Mouse (Mus musculus) monocyte, adult 2 months (primary cell): ENCODE data around the gene Xbp1.
A peak's percentile ranks its signal among the peaks of the same experiment; 100 is the strongest.
"Not testable (repeated sequence)": the region's sequence is repeated elsewhere in the genome, so short reads cannot be mapped to it uniquely, and the experiment has no call there.

Experiments used
- DNase-seq, 2 experiments: peaks; one replicate each; pipeline ENCODE4 v3.0.0; 2022; ENCODE audit warnings: low spot score in 2 of 2, low read depth in 1 of 2

Xbp1 gene

GRCm38 (mm10) chr11:5500903-5501741, 19.3 kb upstream of the Xbp1 start:
- DNase-seq: no peak

GRCm38 (mm10) chr11:5502351-5503051, 18.0 kb upstream of the Xbp1 start:
- peak; percentile 52 to 73 for DNase-seq

- no peak for DNase-seq
Observed at GRCm38 (mm10) chr11:5505856-5506575, 14.4 kb upstream of the Xbp1 start.

GRCm38 (mm10) chr11:5509215-5510098, 11.0 kb upstream of the Xbp1 start:
- no peak for DNase-seq

- DNase-seq: no peak
Observed at GRCm38 (mm10) chr11:5510099-5510391, 10.4 kb upstream of the Xbp1 start.

GRCm38 (mm10) chr11:5510686-5511085, 9.8 kb upstream of the Xbp1 start:
- not testable (repeated sequence) for DNase-seq

- DNase-seq: peak in 1 of 2 experiments; percentile 52
Observed at GRCm38 (mm10) chr11:5512099-5512725, 8.2 kb upstream of the Xbp1 start.

GRCm38 (mm10) chr11:5512961-5513360, 7.5 kb upstream of the Xbp1 start:
- no peak for DNase-seq

GRCm38 (mm10) chr11:5514091-5514490, 6.4 kb upstream of the Xbp1 start:
- DNase-seq: no peak

GRCm38 (mm10) chr11:5515196-5515595, 5.3 kb upstream of the Xbp1 start:
- DNase-seq: no peak

- DNase-seq: no peak
Observed at GRCm38 (mm10) chr11:5515655-5516054, 4.8 kb upstream of the Xbp1 start.

- DNase-seq: no peak
Observed at GRCm38 (mm10) chr11:5516151-5516550, 4.3 kb upstream of the Xbp1 start.

GRCm38 (mm10) chr11:5516617-5517016, 3.8 kb upstream of the Xbp1 start:
- no peak for DNase-seq

- no peak for DNase-seq
Observed at GRCm38 (mm10) chr11:5517346-5517745, 3.1 kb upstream of the Xbp1 start.

- DNase-seq: no peak
Observed at GRCm38 (mm10) chr11:5519681-5520080, 778 bp upstream of the Xbp1 start.

- no peak for DNase-seq
Observed at GRCm38 (mm10) chr11:5521266-5521515, 732 bp downstream of the Xbp1 start.

- DNase-seq: peak; percentile 35 to 68
Observed at GRCm38 (mm10) chr11:5521516-5522291, 1.2 kb downstream of the Xbp1 start.

- no peak for DNase-seq
Observed at GRCm38 (mm10) chr11:5522798-5523415, 2.4 kb downstream of the Xbp1 start.

- no peak for DNase-seq
Observed at GRCm38 (mm10) chr11:5525418-5525817, 5.0 kb downstream of the Xbp1 start.
